Comparison of ENCODE assay signal across 26 mouse cellular contexts in the genomic region with DNA sequence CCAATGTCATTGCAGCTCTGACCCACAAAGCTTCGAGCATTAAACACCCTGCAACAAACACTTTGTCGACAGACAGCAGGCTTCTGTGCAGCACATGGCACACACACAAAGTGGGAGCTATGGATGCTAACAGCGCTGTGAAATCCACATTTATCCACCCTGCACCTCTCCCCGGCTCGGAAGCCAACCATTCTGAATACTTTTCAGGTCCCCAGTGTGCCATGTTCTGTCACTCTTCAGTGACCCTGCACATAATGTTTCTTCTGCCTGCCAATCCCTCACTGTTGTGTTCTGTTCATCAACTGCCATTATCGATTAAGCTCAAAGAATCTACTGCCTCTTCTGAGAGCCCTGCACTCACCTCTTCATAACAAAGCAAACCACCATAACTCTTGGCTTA. TPM values are rescaled to one million over a fixed set of nuclear protein-coding genes. Genes with fewer than 3 reads are reported as not detected.
A peak's percentile ranks its signal among the peaks of the same experiment; 100 is the strongest.
DNase-seq lines count a peak whose midpoint lies in the region; ATAC-seq and TF ChIP-seq lines count a peak whose summit lies in the region.
"Had no signal": no experiment of that assay in that cellular context is flagged by ENCODE, and none has a peak within 500 bp of the region (broad histone marks: within the 10 kb centered on the region; RNA-seq: fewer than 3 reads in every experiment).

No protein-coding gene starts in this region.

- no peaks in the 10 kb centered on the region for H3K27me3 ChIP-seq in hindbrain, postnatal 0 days (ENCODE audit: insufficient read depth, low read length)
- H3K27me3 ChIP-seq in hindbrain, embryonic 10.5 days (ENCODE audit: insufficient read depth, poor library complexity, severe bottlenecking) = no peaks in the 10 kb centered on the region
- no peaks in the 10 kb centered on the region for H3K27me3 ChIP-seq in midbrain, embryonic 15.5 days (replicated peaks)
- H3K27me3 ChIP-seq: embryonic facial prominence, embryonic 15.5 days; forebrain, embryonic 15.5 days; heart, embryonic 15.5 days; liver, embryonic 15.5 days had no signal

- DNase-seq in cerebellum, postnatal 10 days = peak; percentile 23 to 54
- DNase-seq in cerebellum, postnatal 25 days = no peak
- DNase-seq in hindbrain, postnatal 0 days (ENCODE audit: low spot score) = peak; percentile 62
- no peak for DNase-seq in hindbrain, embryonic 10.5 days (ENCODE audit: low spot score)
- peak; percentile 53 for DNase-seq in retina, postnatal 1 day
- no peak for DNase-seq in adrenal gland, postnatal 4 days (ENCODE audit: low spot score in 2 of 2)
- DNase-seq: adrenal gland, postnatal 14 days; cerebellum, adult 8-10 months; gastrocnemius, postnatal 25 days; heart, postnatal 4 days; kidney, adult 2 months; liver; right cerebral cortex, adult 18-20 months; thymus, adult 18-20 months; thymus, postnatal 36 days had no signal

- no peak overlapping the region for H3K4me3 ChIP-seq in hindbrain, postnatal 0 days (ENCODE audit: low read length)
- no peak overlapping the region for H3K4me3 ChIP-seq in hindbrain, embryonic 10.5 days
- no peak overlapping the region for H3K4me3 ChIP-seq in midbrain, embryonic 15.5 days
- H3K4me3 ChIP-seq: embryonic facial prominence, embryonic 15.5 days; forebrain, embryonic 15.5 days; heart, embryonic 15.5 days; limb, embryonic 10.5 days; liver, embryonic 15.5 days had no signal

- H3K9me3 ChIP-seq in hindbrain, postnatal 0 days (ENCODE audit: low read length) = no peaks in the 10 kb centered on the region
- H3K9me3 ChIP-seq in hindbrain, embryonic 10.5 days = no peaks in the 10 kb centered on the region
- no peaks in the 10 kb centered on the region for H3K9me3 ChIP-seq in midbrain, embryonic 15.5 days
- H3K9me3 ChIP-seq: embryonic facial prominence, embryonic 15.5 days; forebrain, embryonic 15.5 days; heart, embryonic 15.5 days; limb, embryonic 10.5 days; liver, embryonic 15.5 days had no signal

- 32% methylated on average over 6 of the region's 6 CpGs for WGBS in hindbrain, postnatal 0 days
- 63% methylated on average over 6 of the region's 6 CpGs for WGBS in hindbrain, embryonic 10.5 days
- 35% methylated on average over 6 of the region's 6 CpGs for WGBS in midbrain, embryonic 15.5 days

- H3K4me2 ChIP-seq in hindbrain, postnatal 0 days (ENCODE audit: low read depth, low read length) = no peak overlapping the region
- no peak overlapping the region for H3K4me2 ChIP-seq in midbrain, embryonic 15.5 days
- H3K4me2 ChIP-seq: embryonic facial prominence, embryonic 15.5 days; forebrain, embryonic 15.5 days; heart, embryonic 15.5 days; liver, embryonic 15.5 days had no signal

- ATAC-seq in hindbrain, postnatal 0 days = peak; percentile 72; the same call in 1 of the 2 replicates
- ATAC-seq in midbrain, embryonic 15.5 days (replicated peaks) = peak; percentile 28; the same call in 1 of the 2 replicates
- ATAC-seq: forebrain, embryonic 15.5 days; inflammation-experienced regulatory T-cells, adult 6 months; lung, postnatal 0 days had no signal

- H3K36me3 ChIP-seq in hindbrain, postnatal 0 days (ENCODE audit: insufficient read depth, low read length) = no peaks in the 10 kb centered on the region
- no peaks in the 10 kb centered on the region for H3K36me3 ChIP-seq in hindbrain, embryonic 10.5 days
- no peaks in the 10 kb centered on the region for H3K36me3 ChIP-seq in midbrain, embryonic 15.5 days (replicated peaks)
- H3K36me3 ChIP-seq: embryonic facial prominence, embryonic 15.5 days; forebrain, embryonic 15.5 days; heart, embryonic 15.5 days; limb, embryonic 10.5 days; liver, embryonic 15.5 days had no signal

- no peak overlapping the region for H3K9ac ChIP-seq in hindbrain, postnatal 0 days (replicated peaks; ENCODE audit: low read length)
- H3K9ac ChIP-seq in midbrain, embryonic 15.5 days = no peak overlapping the region
- H3K9ac ChIP-seq: embryonic facial prominence, embryonic 15.5 days; forebrain, embryonic 15.5 days; heart, embryonic 15.5 days; liver, embryonic 15.5 days had no signal

- H3K4me1 ChIP-seq in hindbrain, postnatal 0 days (ENCODE audit: insufficient read depth, low read length) = no peaks in the 10 kb centered on the region
- 0 out of 2 replicates have a peak, but pooled peaks cover 14% of the 10 kb centered on the region for H3K4me1 ChIP-seq in hindbrain, embryonic 10.5 days (replicated peaks)
- H3K4me1 ChIP-seq in midbrain, embryonic 15.5 days = peaks cover 12% of the 10 kb centered on the region
- H3K4me1 ChIP-seq: embryonic facial prominence, embryonic 15.5 days; forebrain, embryonic 15.5 days; heart, embryonic 15.5 days; limb, embryonic 10.5 days; liver, embryonic 15.5 days had no signal

- no peak overlapping the region for H3K27ac ChIP-seq in hindbrain, postnatal 0 days
- no peak overlapping the region for H3K27ac ChIP-seq in hindbrain, embryonic 10.5 days
- peak overlapping the region; percentile 44; the same call in 1 of the 2 replicates for H3K27ac ChIP-seq in midbrain, embryonic 15.5 days
- H3K27ac ChIP-seq: embryonic facial prominence, embryonic 15.5 days; forebrain, embryonic 15.5 days; heart, embryonic 15.5 days; kidney, postnatal 0 days; limb, embryonic 10.5 days; liver, embryonic 15.5 days; macrophage had no signal

- no peak for TF ChIP-seq CTCF in hindbrain, postnatal 0 days (IDR thresholded peaks at IDR 0.05; ENCODE audit: low read depth)

RNA-seq across cellular contexts. Expression of a gene that starts 48.6 kb away (rescaled TPM):
- total RNA-seq in hindbrain, postnatal 0 days (2014; rRNA removed) = 132 and 137 TPM in 2 replicates
- 175 and 179 TPM in 2 replicates for polyA plus RNA-seq in hindbrain, postnatal 0 days (2015; fragmentation: Nextera tagmentation; extraction: Ambion mirVana)
- 26.8 and 57.6 TPM in 2 replicates for polyA plus RNA-seq in hindbrain, embryonic 10.5 days (2016; fragmentation: Nextera tagmentation; extraction: Ambion mirVana)
- 159 and 172 TPM in 2 replicates for polyA plus RNA-seq in midbrain, embryonic 15.5 days (2015; fragmentation: Nextera tagmentation; extraction: Ambion mirVana)
- 1 to 10 TPM; 4.2 to 4.4 TPM for total RNA-seq in adrenal gland, postnatal 4 days (2021)
- total RNA-seq: common myeloid progenitor, adult 5-6 weeks had no signal
- polyA plus RNA-seq: inflammation-experienced regulatory T-cells, adult 6 months; lung, postnatal 0 days; macrophage had no signal

Comparison
In these comparisons a context has a peak if more than half of its experiments do, and no peak if none do; other contexts are left out.
1. DNase-seq: peak in cerebellum, postnatal 10 days (2 of 2), hindbrain, postnatal 0 days (single experiment) and retina, postnatal 1 day (single experiment); none in cerebellum, postnatal 25 days (0 of 2), hindbrain, embryonic 10.5 days (single experiment) and adrenal gland, postnatal 4 days (0 of 2).